ENCODE assay signal across 25 mouse cellular contexts in the genomic region with DNA sequence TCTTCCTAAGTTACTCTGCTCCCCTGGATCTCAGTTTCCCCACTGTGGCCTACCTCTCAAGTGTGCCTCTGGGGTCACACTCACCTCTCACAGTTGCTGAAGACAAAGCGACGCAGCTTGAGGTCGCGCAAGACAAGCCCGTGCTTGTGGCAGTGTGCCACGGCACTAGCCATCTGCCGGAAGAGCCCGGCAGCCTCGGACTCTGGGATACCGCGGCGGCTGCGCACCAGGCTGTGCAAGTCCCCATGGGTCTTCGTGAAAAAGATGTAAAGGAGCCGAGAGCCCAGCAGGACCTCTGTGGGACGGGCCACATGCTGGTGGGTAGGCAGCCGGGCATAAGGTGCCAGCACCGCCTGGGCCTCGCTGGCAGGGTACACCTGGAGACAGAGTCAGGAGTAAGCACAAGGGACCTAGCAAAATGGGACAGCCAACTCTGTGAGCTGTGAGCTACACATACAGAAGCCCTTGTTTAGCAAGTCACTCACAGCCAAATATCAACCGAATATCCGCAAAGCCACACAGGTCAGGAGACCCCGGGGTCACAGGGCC. TPM values are rescaled to one million over a fixed set of nuclear protein-coding genes. Genes with fewer than 3 reads are reported as not detected.
DNase-seq lines count a peak whose midpoint lies in the region; ATAC-seq and TF ChIP-seq lines count a peak whose summit lies in the region.
"Had no signal": no experiment of that assay in that cellular context is flagged by ENCODE, and none has a peak within 500 bp of the region (broad histone marks: within the 10 kb centered on the region; RNA-seq: fewer than 3 reads in every experiment).

No protein-coding gene starts in this region.

- H3K36me3 ChIP-seq in hindbrain, postnatal 0 days (ENCODE audit: insufficient read depth, low read length), result no peaks in the 10 kb centered on the region
- H3K36me3 ChIP-seq in hindbrain, embryonic 11.5 days (ENCODE audit: control insufficient read depth, insufficient read depth, low read length), result no peaks in the 10 kb centered on the region
- H3K36me3 ChIP-seq in midbrain, embryonic 14.5 days (ENCODE audit: control insufficient read depth, insufficient read depth, low read length), result no peaks in the 10 kb centered on the region
- H3K36me3 ChIP-seq: embryonic facial prominence, embryonic 13.5 days; heart, embryonic 13.5 days; hindbrain, embryonic 12.5 days had no signal

- H3K4me3 ChIP-seq in hindbrain, postnatal 0 days (ENCODE audit: low read length), result no peak overlapping the region
- H3K4me3 ChIP-seq in hindbrain, embryonic 11.5 days (ENCODE audit: low read depth, low read length), result no peak overlapping the region
- no peak overlapping the region for H3K4me3 ChIP-seq in embryonic fibroblast, embryonic 13.5 days (ENCODE audit: insufficient read depth, low read length)
- no peak overlapping the region for H3K4me3 ChIP-seq in midbrain, embryonic 14.5 days (replicated peaks; ENCODE audit: low read depth, low read length)
- H3K4me3 ChIP-seq: embryonic facial prominence, embryonic 13.5 days; forebrain, embryonic 13.5 days; heart, embryonic 13.5 days; hindbrain, embryonic 12.5 days had no signal

- peaks cover 4% of the 10 kb centered on the region; the same call in 1 of the 2 replicates for H3K4me1 ChIP-seq in hindbrain, postnatal 0 days (ENCODE audit: insufficient read depth, low read length)
- H3K4me1 ChIP-seq in hindbrain, embryonic 11.5 days (replicated peaks; ENCODE audit: control insufficient read depth, insufficient read depth, low read length), result peaks cover 4% of the 10 kb centered on the region; the same call in 1 of the 2 replicates
- H3K4me1 ChIP-seq in embryonic fibroblast, embryonic 13.5 days (ENCODE audit: control insufficient read depth, insufficient read depth, low read length), result peaks cover 9% of the 10 kb centered on the region; the same call in 1 of the 2 replicates
- H3K4me1 ChIP-seq in midbrain, embryonic 14.5 days (ENCODE audit: control insufficient read depth, insufficient read depth, low read length), result peaks cover 5% of the 10 kb centered on the region; the same call in 1 of the 2 replicates

- no peak overlapping the region for H3K4me2 ChIP-seq in hindbrain, postnatal 0 days (ENCODE audit: low read depth, low read length)
- no peak overlapping the region for H3K4me2 ChIP-seq in hindbrain, embryonic 11.5 days (replicated peaks; ENCODE audit: low read depth, low read length)
- no peak overlapping the region for H3K4me2 ChIP-seq in midbrain, embryonic 14.5 days (ENCODE audit: low read length)
- H3K4me2 ChIP-seq: embryonic facial prominence, embryonic 13.5 days; forebrain, embryonic 13.5 days; hindbrain, embryonic 12.5 days had no signal

- H3K27ac ChIP-seq in hindbrain, postnatal 0 days, result no peak overlapping the region
- no peak overlapping the region for H3K27ac ChIP-seq in hindbrain, embryonic 11.5 days (ENCODE audit: low read depth, low read length)
- H3K27ac ChIP-seq in embryonic fibroblast, embryonic 13.5 days (ENCODE audit: insufficient read depth, low read length), result no peak overlapping the region
- no peak overlapping the region for H3K27ac ChIP-seq in midbrain, embryonic 14.5 days (replicated peaks; ENCODE audit: low read depth, low read length)
- H3K27ac ChIP-seq: embryonic facial prominence, embryonic 13.5 days; forebrain, embryonic 13.5 days; heart, embryonic 13.5 days; hindbrain, embryonic 12.5 days had no signal

- no peaks in the 10 kb centered on the region for H3K9me3 ChIP-seq in hindbrain, postnatal 0 days (ENCODE audit: low read length)
- H3K9me3 ChIP-seq in hindbrain, embryonic 11.5 days (ENCODE audit: control insufficient read depth, low read length), result no peaks in the 10 kb centered on the region
- H3K9me3 ChIP-seq in midbrain, embryonic 14.5 days (ENCODE audit: control insufficient read depth, low read length), result no peaks in the 10 kb centered on the region
- H3K9me3 ChIP-seq: embryonic facial prominence, embryonic 13.5 days; forebrain, embryonic 13.5 days; heart, embryonic 13.5 days; hindbrain, embryonic 12.5 days had no signal

- WGBS in hindbrain, postnatal 0 days, result 71% methylated on average over 22 of the region's 22 CpGs
- 84% methylated on average over 22 of the region's 22 CpGs for WGBS in hindbrain, embryonic 11.5 days
- 87% methylated on average over 22 of the region's 22 CpGs for WGBS in midbrain, embryonic 14.5 days

- ATAC-seq in hindbrain, postnatal 0 days, result no peak
- no peak for ATAC-seq in hindbrain, embryonic 11.5 days (ENCODE audit: low FRiP score)
- no peak for ATAC-seq in midbrain, embryonic 14.5 days (ENCODE audit: low FRiP score, low TSS enrichment)
- ATAC-seq: forebrain, embryonic 13.5 days; midbrain, embryonic 16.5 days had no signal

- DNase-seq in hindbrain, postnatal 0 days (ENCODE audit: low spot score), result peak; percentile 4
- DNase-seq in hindbrain, embryonic 11.5 days (ENCODE audit: low spot score), result no peak
- DNase-seq in R1 (ENCODE audit: low read depth, low spot score), result peak; percentile 59
- peak; percentile 64 for DNase-seq in cerebellum, adult 9-10 months
- DNase-seq in frontal cortex, postnatal 36 days (ENCODE audit: low spot score in 2 of 2), result no peak
- no peak for DNase-seq in Muller cell, postnatal 12 days (ENCODE audit: inconsistent ontology term)
- no peak for DNase-seq in midbrain, embryonic 14.5 days
- DNase-seq: adrenal gland, postnatal 10 days; embryo, embryonic 11 days; gastrocnemius, postnatal 10 days; heart, postnatal 14 days; kidney, adult 18-20 months; lung, postnatal 4 days had no signal

- no peak for TF ChIP-seq CTCF in hindbrain, postnatal 0 days (IDR thresholded peaks at IDR 0.05; ENCODE audit: low read depth)
- no peak for TF ChIP-seq CTCF in embryonic fibroblast, embryonic 13.5 days (IDR thresholded peaks at IDR 0.05; ENCODE audit: borderline replicate concordance, insufficient read depth, low read length)

- H3K27me3 ChIP-seq in hindbrain, postnatal 0 days (ENCODE audit: insufficient read depth, low read length), result no peaks in the 10 kb centered on the region
- H3K27me3 ChIP-seq in hindbrain, embryonic 11.5 days (ENCODE audit: control insufficient read depth, insufficient read depth, low read length), result peaks cover 7% of the 10 kb centered on the region; the same call in 1 of the 2 replicates
- no peaks in the 10 kb centered on the region for H3K27me3 ChIP-seq in midbrain, embryonic 14.5 days (ENCODE audit: control insufficient read depth, insufficient read depth, low read length)
- H3K27me3 ChIP-seq: heart, embryonic 13.5 days had no signal

- H3K9ac ChIP-seq in hindbrain, postnatal 0 days (replicated peaks; ENCODE audit: low read length), result no peak overlapping the region
- no peak overlapping the region for H3K9ac ChIP-seq in hindbrain, embryonic 11.5 days (ENCODE audit: low read depth, low read length)
- H3K9ac ChIP-seq in midbrain, embryonic 14.5 days (replicated peaks; ENCODE audit: low read length), result no peak overlapping the region
- H3K9ac ChIP-seq: embryonic facial prominence, embryonic 13.5 days; forebrain, embryonic 13.5 days; heart, embryonic 13.5 days; hindbrain, embryonic 12.5 days had no signal

- TF ChIP-seq POLR2A in embryonic fibroblast, embryonic 13.5 days (IDR thresholded peaks at IDR 0.05; ENCODE audit: low read depth, low read length), result 0 out of 2 replicates have a peak, but pooled peaks have one; percentile 32

RNA-seq across cellular contexts. Expression of a gene that starts 4.1 kb away (rescaled TPM):
- total RNA-seq in hindbrain, postnatal 0 days (2014; rRNA removed), result 2.5 and 4.2 TPM in 2 replicates
- 2.7 and 3.4 TPM in 2 replicates for polyA plus RNA-seq in hindbrain, postnatal 0 days (2015; fragmentation: Nextera tagmentation; extraction: Ambion mirVana)
- polyA plus RNA-seq in hindbrain, embryonic 11.5 days (2014; fragmentation: Nextera tagmentation; extraction: Ambion mirVana), result 0.86 and 1.7 TPM in 2 replicates
- polyA plus RNA-seq in embryonic fibroblast, embryonic 13.5 days (2011; ENCODE audit: insufficient read length, low read depth, missing spikeins), result 49.1 and 85.1 TPM in 2 replicates
- polyA plus RNA-seq in midbrain, embryonic 14.5 days (2014; fragmentation: Nextera tagmentation; extraction: Ambion mirVana), result 0.62 and 1.2 TPM in 2 replicates
- total RNA-seq: granulocyte monocyte progenitor cell, adult 5-6 weeks had no signal

RNA-seq across cellular contexts. Expression of a gene that starts 7.3 kb away (rescaled TPM):
- total RNA-seq in hindbrain, postnatal 0 days (2014; rRNA removed), result 119 and 135 TPM in 2 replicates
- polyA plus RNA-seq in hindbrain, postnatal 0 days (2015; fragmentation: Nextera tagmentation; extraction: Ambion mirVana), result 77.9 and 81.6 TPM in 2 replicates
- 64.7 and 70.6 TPM in 2 replicates for polyA plus RNA-seq in hindbrain, embryonic 11.5 days (2014; fragmentation: Nextera tagmentation; extraction: Ambion mirVana)
- 59.0 and 79.2 TPM in 2 replicates for polyA plus RNA-seq in embryonic fibroblast, embryonic 13.5 days (2011; ENCODE audit: insufficient read length, low read depth, missing spikeins)
- polyA plus RNA-seq in midbrain, embryonic 14.5 days (2014; fragmentation: Nextera tagmentation; extraction: Ambion mirVana), result 108 and 109 TPM in 2 replicates

RNA-seq across cellular contexts. Expression of a gene that starts 36.7 kb away (rescaled TPM):
- total RNA-seq in hindbrain, postnatal 0 days (2014; rRNA removed), result 64.5 and 72.2 TPM in 2 replicates
- 83.8 and 91.3 TPM in 2 replicates for polyA plus RNA-seq in hindbrain, postnatal 0 days (2015; fragmentation: Nextera tagmentation; extraction: Ambion mirVana)
- 8.2 and 8.5 TPM in 2 replicates for polyA plus RNA-seq in hindbrain, embryonic 11.5 days (2014; fragmentation: Nextera tagmentation; extraction: Ambion mirVana)
- not detected in 2 replicates for polyA plus RNA-seq in embryonic fibroblast, embryonic 13.5 days (2011; ENCODE audit: insufficient read length, low read depth, missing spikeins)
- 40.1 and 49.0 TPM in 2 replicates for polyA plus RNA-seq in midbrain, embryonic 14.5 days (2014; fragmentation: Nextera tagmentation; extraction: Ambion mirVana)
- total RNA-seq: granulocyte monocyte progenitor cell, adult 5-6 weeks; heart, postnatal 14 days; liver, adult 2 months; megakaryocyte-erythroid progenitor cell, adult 5-6 weeks; neutrophil, adult 5-6 weeks had no signal
- polyA plus RNA-seq: liver, adult 2 months; liver, embryonic 16.5 days; thymus, postnatal 0 days had no signal

RNA-seq across cellular contexts. Expression of a gene that starts 46.1 kb away (rescaled TPM):
- 44.5 and 48.8 TPM in 2 replicates for total RNA-seq in hindbrain, postnatal 0 days (2014; rRNA removed)
- 27.5 and 27.7 TPM in 2 replicates for polyA plus RNA-seq in hindbrain, postnatal 0 days (2015; fragmentation: Nextera tagmentation; extraction: Ambion mirVana)
- 23.7 and 24.2 TPM in 2 replicates for polyA plus RNA-seq in hindbrain, embryonic 11.5 days (2014; fragmentation: Nextera tagmentation; extraction: Ambion mirVana)
- 61.7 and 74.1 TPM in 2 replicates for polyA plus RNA-seq in embryonic fibroblast, embryonic 13.5 days (2011; ENCODE audit: insufficient read length, low read depth, missing spikeins)
- polyA plus RNA-seq in midbrain, embryonic 14.5 days (2014; fragmentation: Nextera tagmentation; extraction: Ambion mirVana), result 23.3 and 28.8 TPM in 2 replicates

RNA-seq across cellular contexts. Expression of a gene that starts 58.2 kb away (rescaled TPM):
- 49.7 and 50.2 TPM in 2 replicates for total RNA-seq in hindbrain, postnatal 0 days (2014; rRNA removed)
- polyA plus RNA-seq in hindbrain, postnatal 0 days (2015; fragmentation: Nextera tagmentation; extraction: Ambion mirVana), result 9.7 and 10.1 TPM in 2 replicates
- 18.6 and 20.7 TPM in 2 replicates for polyA plus RNA-seq in hindbrain, embryonic 11.5 days (2014; fragmentation: Nextera tagmentation; extraction: Ambion mirVana)
- polyA plus RNA-seq in embryonic fibroblast, embryonic 13.5 days (2011; ENCODE audit: insufficient read length, low read depth, missing spikeins), result 15.0 and 20.3 TPM in 2 replicates
- polyA plus RNA-seq in midbrain, embryonic 14.5 days (2014; fragmentation: Nextera tagmentation; extraction: Ambion mirVana), result 21.9 and 25.4 TPM in 2 replicates

Comparison
In these comparisons a context has a peak if more than half of its experiments do, and no peak if none do; other contexts are left out.
1. DNase-seq: peak in hindbrain, postnatal 0 days (single experiment), R1 (single experiment) and cerebellum, adult 9-10 months (single experiment); none in hindbrain, embryonic 11.5 days (single experiment), frontal cortex, postnatal 36 days (0 of 2), Muller cell, postnatal 12 days (single experiment) and midbrain, embryonic 14.5 days (single experiment).
2. RNA of a gene that starts 4.1 kb away (polyA plus RNA-seq): 49.1 to 85.1 TPM in embryonic fibroblast, embryonic 13.5 days; 2.7 to 3.4 TPM in hindbrain, postnatal 0 days, 0.86 to 1.7 TPM in hindbrain, embryonic 11.5 days and 0.62 to 1.2 TPM in midbrain, embryonic 14.5 days; every median in the first group is over 10 times any median in the second.